Mouse (Mus musculus) embryonic fibroblast, embryonic 13.5 days (primary cell): ENCODE data around the gene Ctrl.

Experiments used
- CTCF ChIP-seq: IDR thresholded peaks from 2 replicates; pipeline ENCODE4 v1.5.1; 2011; ENCODE audit warnings: mild to moderate bottlenecking, control low read depth, low read length, moderate library complexity, borderline replicate concordance; ENCODE audit not compliant: insufficient read depth
- POLR2A ChIP-seq: IDR thresholded peaks from 2 replicates; pipeline ENCODE4 v1.6.1; 2011; ENCODE audit warnings: low read depth, mild to moderate bottlenecking, control low read depth, low read length, moderate library complexity

GRCm38 (mm10) chr8:105961101-105961500 is 27.4 kb upstream of the Ctrl start:
- TF ChIP-seq POLR2A (no peak), CTCF (no peak)
